Mouse (Mus musculus): ENCODE data around the gene Gm20403. TPM values are rescaled to one million over a fixed set of nuclear protein-coding genes. Genes with fewer than 3 reads are reported as not detected.

Gene Gm20403
- total RNA-seq, 2 experiments from 2014 or later, result not detected

Other genes with a start within 250 kb of the Gm20403 start
- 10 to 100 TPM; 81.3 to 92.7 TPM for gene Snx6, start 190.8 kb downstream of the Gm20403 start, total RNA-seq (2021)
- 100 to 1,000 TPM; 172 to 180 TPM for gene Cfl2, start 123.7 kb downstream of the Gm20403 start, total RNA-seq (2021)
- gene Baz1a, start 27.8 kb upstream of the Gm20403 start, total RNA-seq (2021), result 10 to 100 TPM; 16.4 to 21.4 TPM
- 10 to 100 TPM; 13.2 to 13.6 TPM for gene 2700097O09Rik, start 93.6 kb upstream of the Gm20403 start, total RNA-seq (2021)
- 100 to 1,000 TPM; 123 to 131 TPM for gene Srp54a, start 93.7 kb upstream of the Gm20403 start, total RNA-seq (2021)
- 1 to 10 TPM in 1 of 2 experiments, not detected in 1; 1.1 TPM for gene Fam177a, start 137.9 kb upstream of the Gm20403 start, total RNA-seq (2021)
- 10 to 100 TPM; 76.2 to 79.0 TPM for gene Srp54b, start 168.6 kb upstream of the Gm20403 start, total RNA-seq (2021)
- 10 to 100 TPM; 10.8 to 13.3 TPM for gene 1700047I17Rik2, start 213.1 kb upstream of the Gm20403 start, total RNA-seq (2021)
- gene Srp54c, start 243.6 kb upstream of the Gm20403 start, total RNA-seq (2021), result 10 to 100 TPM; 42.1 to 44.7 TPM

Measured in adrenal gland, postnatal 4 days (tissue).